Comparison of ENCODE assay signal across 16 mouse cellular contexts in genomic region chr1:143653646-143654045, GRCm38 (mm10). TPM values are rescaled to one million over a fixed set of nuclear protein-coding genes. Genes with fewer than 3 reads are reported as not detected.
"Had no signal": no experiment of that assay in that cellular context is flagged by ENCODE, and none has a peak within 500 bp of the region (broad histone marks: within the 10 kb centered on the region; RNA-seq: fewer than 3 reads in every experiment).

No protein-coding gene starts in this region.

- H3K4me2 ChIP-seq: limb, embryonic 15.5 days; liver, embryonic 12.5 days; lung, embryonic 14.5 days; midbrain, embryonic 12.5 days had no signal

- H3K27me3 ChIP-seq: limb, embryonic 15.5 days; liver, embryonic 12.5 days; megakaryocyte, embryonic 14.5 days; midbrain, embryonic 12.5 days had no signal

- H3K4me3 ChIP-seq: layer of hippocampus, adult 2 months; left cerebral cortex, adult 2 months; limb, embryonic 15.5 days; liver, embryonic 12.5 days; megakaryocyte, embryonic 14.5 days; midbrain, embryonic 12.5 days had no signal

- H3K4me1 ChIP-seq: limb, embryonic 15.5 days; midbrain, embryonic 12.5 days had no signal

- DNase-seq: kidney, postnatal 10 days; kidney, postnatal 4 days; lung, embryonic 14.5 days; lung, postnatal 10 days; lung, postnatal 4 days; right cerebral cortex, adult 18-20 months; right cerebral cortex, postnatal 25 days; thymus, postnatal 14 days had no signal

- H3K9me3 ChIP-seq: limb, embryonic 15.5 days; liver, embryonic 12.5 days; megakaryocyte, embryonic 14.5 days; midbrain, embryonic 12.5 days had no signal

- H3K36me3 ChIP-seq: midbrain, embryonic 12.5 days had no signal

- H3K9ac ChIP-seq: limb, embryonic 15.5 days; liver, embryonic 12.5 days; lung, embryonic 14.5 days; midbrain, embryonic 12.5 days had no signal

- ATAC-seq: liver, embryonic 12.5 days; midbrain, embryonic 16.5 days had no signal

- H3K27ac ChIP-seq: layer of hippocampus, adult 2 months; left cerebral cortex, adult 2 months; limb, embryonic 15.5 days; liver, embryonic 12.5 days; midbrain, embryonic 12.5 days had no signal

RNA-seq across cellular contexts. Expression of gene B3galt2, which starts 13.2 kb away (rescaled TPM):
- polyA plus RNA-seq: small intestine, adult 2 months had no signal
